Mouse (Mus musculus): Measurements from ENCODE around the gene Rdh13. TPM values are rescaled to one million over a fixed set of nuclear protein-coding genes. Genes with fewer than 3 reads are reported as not detected.
"Not testable (repeated sequence)": the region's sequence is repeated elsewhere in the genome, so short reads cannot be mapped to it uniquely, and the experiment has no call there.

Rdh13 gene
- polyA plus RNA-seq, 1 experiment from 2014 or later: 36.9 TPM

GRCm38 (mm10) chr7:4427161-4427912 lies 18.1 kb downstream of the Rdh13 start:
- H3K4me1 ChIP-seq: no peaks in the 10 kb centered on the region
- H3K27ac ChIP-seq (replicated peaks): no peak overlapping the region
- H3K36me3 ChIP-seq (replicated peaks): peaks cover 85% of the 10 kb centered on the region
- 74% methylated on average over 7 of the region's 7 CpGs for WGBS
- DNase-seq (ENCODE audit: low spot score): peak; percentile 84
- H3K9me3 ChIP-seq: no peaks in the 10 kb centered on the region
- no peaks in the 10 kb centered on the region for H3K27me3 ChIP-seq (replicated peaks; ENCODE audit: low read depth, poor library complexity, severe bottlenecking)
- H3K4me3 ChIP-seq: no peak overlapping the region

DNA sequence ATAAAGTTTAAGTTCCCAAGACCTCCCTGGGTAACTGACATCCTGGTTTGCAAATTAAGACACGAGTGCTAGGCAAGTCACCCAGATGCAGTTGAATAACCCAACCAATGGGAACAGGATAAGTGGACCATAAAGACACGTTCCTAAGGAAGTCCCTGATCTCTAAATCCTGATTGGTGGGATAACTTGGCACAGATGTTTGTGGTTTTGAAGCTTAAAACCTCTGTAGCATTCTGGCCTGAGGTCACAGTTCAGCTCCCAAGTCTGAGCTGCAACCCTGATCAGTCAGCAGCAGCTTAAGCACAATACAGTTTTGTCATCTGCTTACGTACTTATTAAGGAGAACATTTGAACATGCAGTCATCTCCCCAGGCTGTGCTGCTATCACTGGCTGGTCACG lies 25.2 kb downstream of the Rdh13 start:
- no peaks in the 10 kb centered on the region for H3K4me1 ChIP-seq
- no peak for DNase-seq (ENCODE audit: low spot score)
- no peak overlapping the region for H3K4me3 ChIP-seq
- peaks cover 16% of the 10 kb centered on the region for H3K36me3 ChIP-seq (replicated peaks)
- WGBS: 64% methylated on average over 4 of the region's 4 CpGs
- H3K27ac ChIP-seq (replicated peaks): no peak overlapping the region
- H3K27me3 ChIP-seq (replicated peaks; ENCODE audit: low read depth, poor library complexity, severe bottlenecking): no peaks in the 10 kb centered on the region
- H3K9me3 ChIP-seq: no peaks in the 10 kb centered on the region

GRCm38 (mm10) chr7:4419681-4420080 lies 25.8 kb downstream of the Rdh13 start:
- no peaks in the 10 kb centered on the region for H3K4me1 ChIP-seq
- H3K36me3 ChIP-seq (replicated peaks): peaks cover 11% of the 10 kb centered on the region
- H3K27ac ChIP-seq (replicated peaks): no peak overlapping the region
- H3K9me3 ChIP-seq: no peaks in the 10 kb centered on the region
- H3K4me3 ChIP-seq: no peak overlapping the region
- H3K27me3 ChIP-seq (replicated peaks; ENCODE audit: low read depth, poor library complexity, severe bottlenecking): no peaks in the 10 kb centered on the region
- 79% methylated on average over 6 of the region's 6 CpGs for WGBS
- DNase-seq (ENCODE audit: low spot score): no peak

DNA sequence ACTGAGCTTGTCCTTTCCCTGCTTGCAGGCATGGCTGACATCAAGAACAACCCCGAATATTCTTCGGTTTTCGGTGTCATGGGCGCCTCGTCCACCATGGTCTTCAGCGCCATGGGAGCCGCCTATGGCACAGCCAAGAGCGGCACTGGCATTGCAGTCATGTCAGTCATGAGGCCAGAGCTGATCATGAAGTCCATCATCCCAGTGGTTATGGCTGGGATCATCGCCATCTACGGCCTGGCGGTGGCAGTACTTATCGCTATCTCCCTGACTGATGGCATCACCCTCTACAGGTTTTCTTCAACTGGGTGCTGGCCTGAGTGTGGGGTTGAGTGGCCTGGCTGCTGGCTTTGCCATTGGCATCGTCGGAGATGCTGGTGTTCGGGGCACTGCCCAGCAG lies 33.0 kb downstream of the Rdh13 start:
- not testable (repeated sequence) for H3K4me3 ChIP-seq; H3K36me3 ChIP-seq (replicated peaks); DNase-seq (ENCODE audit: low spot score); H3K27ac ChIP-seq (replicated peaks); H3K27me3 ChIP-seq (replicated peaks; ENCODE audit: low read depth, poor library complexity, severe bottlenecking); H3K4me1 ChIP-seq
- 96% methylated on average over 15 of the region's 15 CpGs for WGBS
- H3K9me3 ChIP-seq: peaks cover 10% of the 10 kb centered on the region; the same call in 1 of the 2 replicates

DNA sequence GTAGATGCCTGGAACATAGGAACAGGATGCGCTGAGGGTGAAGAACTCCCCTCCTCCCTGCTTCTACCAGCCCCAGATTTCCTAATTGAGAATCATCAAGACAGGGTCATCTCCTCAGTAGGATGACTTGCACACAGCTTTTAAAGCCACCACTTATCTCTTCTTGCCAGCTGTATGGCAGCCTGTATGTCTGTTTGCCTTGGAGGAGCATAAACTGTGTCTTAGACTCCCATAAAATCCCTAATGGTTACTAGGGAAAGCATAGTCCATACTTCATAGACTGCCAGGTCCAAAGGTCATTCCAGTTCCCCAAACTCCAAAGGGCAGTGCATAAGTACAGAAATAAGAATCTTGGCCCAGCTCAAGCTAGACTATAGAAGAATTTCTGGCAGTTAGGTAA lies 47.7 kb downstream of the Rdh13 start, which contains the start of gene Gp6:
Gene Gp6 (minus strand): TSS at position 15 of the 400 bp plus-strand sequence.
- 90% methylated on average over 1 of the region's 1 CpGs for WGBS
- H3K4me1 ChIP-seq: no peaks in the 10 kb centered on the region
- no peaks in the 10 kb centered on the region for H3K36me3 ChIP-seq (replicated peaks)
- no peaks in the 10 kb centered on the region for H3K9me3 ChIP-seq
- H3K27ac ChIP-seq (replicated peaks): no peak within 1 kb of the TSS
- DNase-seq (ENCODE audit: low spot score): no peak
- H3K27me3 ChIP-seq (replicated peaks; ENCODE audit: low read depth, poor library complexity, severe bottlenecking): no peaks in the 10 kb centered on the region
- no peak within 1 kb of the TSS for H3K4me3 ChIP-seq

Small RNA genes lying within 50 kb of the gene (microRNA-seq; reads per million reads assigned to microRNA genes)
- gene Gm24605 (not detected), gene Gm24752 (not detected), gene Gm25349 (not detected)

Other genes with a start within 250 kb of the Rdh13 start
- not detected in 2 replicates for gene Lilra5, start 207.9 kb downstream of the Rdh13 start, polyA plus RNA-seq (2016; fragmentation: Nextera tagmentation; extraction: Ambion mirVana)
- gene Ncr1, start 107.9 kb downstream of the Rdh13 start, polyA plus RNA-seq (2016; fragmentation: Nextera tagmentation; extraction: Ambion mirVana): not detected in 2 replicates
- gene Gp6, start 47.9 kb downstream of the Rdh13 start, polyA plus RNA-seq (2016; fragmentation: Nextera tagmentation; extraction: Ambion mirVana): 0.24 and 0.31 TPM in 2 replicates
- gene Eps8l1, start 15.0 kb upstream of the Rdh13 start, polyA plus RNA-seq (2016; fragmentation: Nextera tagmentation; extraction: Ambion mirVana): 4.8 and 5.3 TPM in 2 replicates
- gene Ppp1r12c, start 56.0 kb upstream of the Rdh13 start, polyA plus RNA-seq (2016; fragmentation: Nextera tagmentation; extraction: Ambion mirVana): 35.5 and 40.5 TPM in 2 replicates
- gene Tnnt1, start 70.7 kb upstream of the Rdh13 start, polyA plus RNA-seq (2016; fragmentation: Nextera tagmentation; extraction: Ambion mirVana): 8.3 and 10.4 TPM in 2 replicates
- gene Tnni3, start 78.6 kb upstream of the Rdh13 start, polyA plus RNA-seq (2016; fragmentation: Nextera tagmentation; extraction: Ambion mirVana): 2.7 and 3.6 TPM in 2 replicates
- 1.9 and 3.0 TPM in 2 replicates for gene Dnaaf3, start 86.8 kb upstream of the Rdh13 start, polyA plus RNA-seq (2016; fragmentation: Nextera tagmentation; extraction: Ambion mirVana)
- 4.3 and 5.6 TPM in 2 replicates for gene Syt5, start 101.9 kb upstream of the Rdh13 start, polyA plus RNA-seq (2016; fragmentation: Nextera tagmentation; extraction: Ambion mirVana)
- gene Ptprh, start 158.4 kb upstream of the Rdh13 start, polyA plus RNA-seq (2016; fragmentation: Nextera tagmentation; extraction: Ambion mirVana): not detected in 2 replicates
- 1.9 and 2.1 TPM in 2 replicates for gene Tmem86b, start 185.8 kb upstream of the Rdh13 start, polyA plus RNA-seq (2016; fragmentation: Nextera tagmentation; extraction: Ambion mirVana)
- gene Ppp6r1, start 213.4 kb upstream of the Rdh13 start, polyA plus RNA-seq (2016; fragmentation: Nextera tagmentation; extraction: Ambion mirVana): 9.3 and 11.0 TPM in 2 replicates
- 131 and 136 TPM in 2 replicates for gene Hspbp1, start 239.4 kb upstream of the Rdh13 start, polyA plus RNA-seq (2016; fragmentation: Nextera tagmentation; extraction: Ambion mirVana)
- 2.0 and 2.2 TPM in 2 replicates for gene Brsk1, start 245.0 kb upstream of the Rdh13 start, polyA plus RNA-seq (2016; fragmentation: Nextera tagmentation; extraction: Ambion mirVana)